Mouse (Mus musculus) CH12.LX (cell line): ENCODE measurements at regions not wholly inside any gene's neighbourhood (a gene's known extent, or its start where the extent isn't known, plus 50 kb on each side); places are given as distances from the start of the nearest gene placed in this dataset.

Source experiments
- DNase-seq: peaks from one replicate; pipeline ENCODE4 v3.0.0-alpha.2; 2013; ENCODE audit errors: extremely low read depth
- H3K27ac ChIP-seq: 2 replicates; pipeline ENCODE4 v1.5.1; 2012; ENCODE audit warnings: low read depth, mild to moderate bottlenecking, control low read depth, moderate library complexity; ENCODE audit not compliant: insufficient read depth
- H3K27me3 ChIP-seq: replicated peaks from 2 replicates; pipeline ENCODE3; 2012; ENCODE audit warnings: inconsistent platforms
- H3K36me3 ChIP-seq, 2 experiments: replicated peaks in 1 of 2; 2 replicates each; pipeline versions ENCODE3 to v1.6.1; 2012; ENCODE audit warnings: inconsistent platforms in 1 of 2, low read length in 1 of 2, mild to moderate bottlenecking in 1 of 2, mixed read lengths in 1 of 2, moderate library complexity in 1 of 2; ENCODE audit not compliant: control insufficient read depth in 1 of 2, insufficient read depth in 1 of 2
- H3K4me1 ChIP-seq, 2 experiments: 2 replicates each; pipeline ENCODE4 v1.6.1; 2012; ENCODE audit warnings: inconsistent platforms in 1 of 2, moderate library complexity in 1 of 2; ENCODE audit not compliant: insufficient read depth in 2 of 2, control insufficient read depth in 1 of 2
- H3K4me2 ChIP-seq: 2 replicates; pipeline ENCODE4 v1.6.1; 2012; ENCODE audit warnings: low read depth, mild to moderate bottlenecking, control low read depth; ENCODE audit not compliant: poor library complexity, insufficient read depth, severe bottlenecking
- H3K4me3 ChIP-seq, 3 experiments: fragments of 150-350 bp in 1 of 3; sonication (generic) in 1 of 3; replicated peaks in 1 of 3; 2 replicates each; pipeline versions ENCODE3 to v1.5.1; 2011 to 2012; ENCODE audit warnings: low read depth in 2 of 3, low read length in 2 of 3, mild to moderate bottlenecking in 2 of 3, moderate library complexity in 2 of 3, control low read depth in 1 of 3, improper control_type of control experiment in 1 of 3, inconsistent platforms in 1 of 3, mixed read lengths in 1 of 3; ENCODE audit not compliant: poor library complexity in 1 of 3
- H3K79me2 ChIP-seq: replicated peaks from 2 replicates; pipeline ENCODE4 v1.6.1; 2012; ENCODE audit warnings: mild to moderate bottlenecking, moderate library complexity; ENCODE audit not compliant: control insufficient read depth, poor library complexity, insufficient read depth, severe bottlenecking; ENCODE audit errors: extremely low read depth
- H3K9ac ChIP-seq: 2 replicates; pipeline ENCODE4 v1.6.1; 2012; ENCODE audit warnings: low read depth, mild to moderate bottlenecking, control low read depth, moderate library complexity; ENCODE audit not compliant: insufficient read depth
- H3K9me3 ChIP-seq: replicated peaks from 2 replicates; pipeline ENCODE3; 2012; ENCODE audit warnings: low read length, inconsistent platforms, mixed read lengths
- CHD1 ChIP-seq: IDR thresholded peaks from 2 replicates; pipeline ENCODE4 v1.6.1; 2012; ENCODE audit warnings: low read depth, low read length, improper control_type of control experiment, inconsistent platforms
- CHD2 ChIP-seq: IDR thresholded peaks from 2 replicates; pipeline ENCODE4 v1.6.1; 2011; ENCODE audit warnings: low read length, improper control_type of control experiment
- GABPA ChIP-seq: IDR thresholded peaks from 2 replicates; pipeline ENCODE4 v1.6.1; 2012; ENCODE audit warnings: low read depth, low read length, improper control_type of control experiment, inconsistent platforms; ENCODE audit not compliant: insufficient replicate concordance
- JUND ChIP-seq: conservative IDR thresholded peaks from 2 replicates; pipeline ENCODE4 v1.6.1; 2011; ENCODE audit warnings: low read depth, low read length, improper control_type of control experiment
- KAT2A ChIP-seq: IDR thresholded peaks from 2 replicates; pipeline ENCODE4 v1.6.1; 2012; ENCODE audit warnings: low read length, improper control_type of control experiment, inconsistent platforms; ENCODE audit not compliant: insufficient replicate concordance
- MAZ ChIP-seq: IDR thresholded peaks from 2 replicates; pipeline ENCODE4 v1.6.1; 2012; ENCODE audit warnings: low read depth, mild to moderate bottlenecking, inconsistent platforms, low read length, improper control_type of control experiment, moderate library complexity
- MEF2A ChIP-seq: IDR thresholded peaks from 2 replicates; pipeline ENCODE4 v1.6.1; 2014; ENCODE audit warnings: low read depth, mild to moderate bottlenecking, inconsistent platforms, low read length, improper control_type of control experiment, borderline replicate concordance
- MYC ChIP-seq: IDR thresholded peaks from 2 replicates; pipeline ENCODE4 v1.6.1; 2011; ENCODE audit warnings: low read depth, mild to moderate bottlenecking, improper control_type of control experiment, low read length
- NELFE ChIP-seq: IDR thresholded peaks from 2 replicates; pipeline ENCODE4 v1.6.1; 2011; ENCODE audit warnings: low read depth, low read length, improper control_type of control experiment
- NRF1 ChIP-seq: IDR thresholded peaks from 2 replicates; pipeline ENCODE4 v1.6.1; 2014; ENCODE audit warnings: low read depth, mild to moderate bottlenecking, inconsistent platforms, low read length, improper control_type of control experiment, moderate library complexity
- POLR2A ChIP-seq: IDR thresholded peaks from 2 replicates; pipeline ENCODE4 v1.6.1; 2011; ENCODE audit warnings: low read depth, mild to moderate bottlenecking, improper control_type of control experiment, low read length
- POLR2AphosphoS2 ChIP-seq: IDR thresholded peaks from 2 replicates; pipeline ENCODE4 v1.6.1; 2011; ENCODE audit warnings: low read depth, low read length, improper control_type of control experiment
- RCOR1 ChIP-seq: conservative IDR thresholded peaks from 2 replicates; pipeline ENCODE4 v1.6.1; 2012; ENCODE audit warnings: low read depth, mild to moderate bottlenecking, inconsistent platforms, low read length, improper control_type of control experiment
- TBP ChIP-seq: conservative IDR thresholded peaks from 2 replicates; pipeline ENCODE4 v1.6.1; 2011; ENCODE audit warnings: low read depth, low read length, improper control_type of control experiment
- UBTF ChIP-seq: IDR thresholded peaks from 2 replicates; pipeline ENCODE4 v1.6.1; 2012; ENCODE audit warnings: low read depth, mild to moderate bottlenecking, inconsistent platforms, low read length, improper control_type of control experiment, moderate library complexity
- USF1 ChIP-seq: IDR thresholded peaks from 2 replicates; pipeline ENCODE4 v1.6.1; 2014; ENCODE audit warnings: low read depth, mild to moderate bottlenecking, inconsistent platforms, low read length, improper control_type of control experiment
- USF2 ChIP-seq: conservative IDR thresholded peaks from 2 replicates; pipeline ENCODE4 v1.6.1; 2011; ENCODE audit warnings: low read depth, low read length, improper control_type of control experiment
- ZKSCAN1 ChIP-seq: IDR thresholded peaks from 2 replicates; pipeline ENCODE4 v1.6.1; 2012; ENCODE audit warnings: low read depth, inconsistent platforms, low read length, improper control_type of control experiment, borderline replicate concordance
- ZMIZ1 ChIP-seq: IDR thresholded peaks from 2 replicates; pipeline ENCODE4 v1.6.1; 2012; ENCODE audit warnings: low read depth, mild to moderate bottlenecking, inconsistent platforms, low read length, improper control_type of control experiment
- ZNF384 ChIP-seq: IDR thresholded peaks from 2 replicates; pipeline ENCODE4 v1.6.1; 2012; ENCODE audit warnings: low read depth, low read length, improper control_type of control experiment, inconsistent platforms
- dilution Hi-C: fragments of 300-500 bp; cut with MboI; formaldehyde crosslinking; loops from 2 replicates; pipeline ENCODE4 v1.14.3; 2020; ENCODE audit warnings: low sequenced_read_pairs; ENCODE audit not compliant: extremely low pct_unique_long_range_greater_than_20kb, extremely low pct_ligation_motif_present
- in situ Hi-C: fragments of 300-500 bp; cut with MboI; formaldehyde crosslinking; loops from 3 replicates; pipeline ENCODE4 v1.14.3; 2019; ENCODE audit warnings: low sequenced_read_pairs, low pct_ligation_motif_present, low pct_unique_long_range_greater_than_20kb, mixed read lengths

- no peak overlapping the region for H3K4me3 ChIP-seq
- no peak for DNase-seq
Observed at GRCm38 (mm10) chr12:16056216-16056615, 239.5 kb upstream of the Trib2 start.

GRCm38 (mm10) chr12:16054591-16054990 lies 237.9 kb upstream of the Trib2 start:
- dilution Hi-C loops: no loop called here
- Histone ChIP-seq H3K79me2 (no peaks in the 10 kb centered on the region), H3K9ac (no peak overlapping the region), H3K4me1 (peaks cover 0 to 28% of the 10 kb centered on the region in 2 experiments; a peak in 2 of 4 replicates), H3K27ac (no peak overlapping the region), H3K36me3 (no peaks in the 10 kb centered on the region), H3K27me3 (no peaks in the 10 kb centered on the region), H3K4me3 (no peak overlapping the region), H3K9me3 (no peaks in the 10 kb centered on the region), H3K4me2 (no peak overlapping the region)
- TF ChIP-seq MYC (no peak), USF2 (no peak), GABPA (no peak), RCOR1 (no peak), ZNF384 (no peak), ZKSCAN1 (no peak), POLR2A (no peak), NELFE (no peak), USF1 (no peak), MEF2A (no peak), TBP (no peak), POLR2AphosphoS2 (no peak), KAT2A (no peak), UBTF (no peak), MAZ (no peak), CHD2 (no peak), JUND (no peak)
- in situ Hi-C loops: no loop called here
- no peak for DNase-seq

More at GRCm38 (mm10) chr12:16056216-16056615, 239.5 kb upstream of the Trib2 start:
- H3K36me3 ChIP-seq: no peaks in the 10 kb centered on the region
- in situ Hi-C loops (no loop called here), dilution Hi-C loops (no loop called here)
- H3K4me1 ChIP-seq: peaks cover 0 to 26% of the 10 kb centered on the region in 2 experiments; a peak in 2 of 4 replicates
- no peak for TF ChIP-seq UBTF
- no peak for TF ChIP-seq JUND
- TF ChIP-seq CHD2: no peak
- no peak for TF ChIP-seq MYC
- no peak for TF ChIP-seq NRF1
- TF ChIP-seq ZMIZ1: no peak
- TF ChIP-seq POLR2A: no peak
- no peak for TF ChIP-seq CHD1
- no peak overlapping the region for H3K9ac ChIP-seq
- no peaks in the 10 kb centered on the region for H3K27me3 ChIP-seq
- H3K9me3 ChIP-seq: no peaks in the 10 kb centered on the region
- H3K4me2 ChIP-seq: no peak overlapping the region
- H3K27ac ChIP-seq: no peak overlapping the region
- H3K79me2 ChIP-seq: no peaks in the 10 kb centered on the region
